Mouse (Mus musculus) heart, embryonic 14.5 days (tissue): ENCODE results near the gene Anln. TPM values are rescaled to one million over a fixed set of nuclear protein-coding genes. Genes with fewer than 3 reads are reported as not detected.
"Not testable (repeated sequence)": the region's sequence is repeated elsewhere in the genome, so short reads cannot be mapped to it uniquely, and the experiment has no call there.

Source experiments
- ATAC-seq: fragments of 200-750 bp; cut with Nextera tagmentation; 2 replicates; pipeline ENCODE4 v1.8.0; 2017; ENCODE audit warnings: low read depth, moderate TSS enrichment; ENCODE audit not compliant: insufficient number of reproducible peaks, insufficient read depth, low FRiP score
- H3K27ac ChIP-seq, 2 experiments: fragments of 200-500 bp in 1 of 2; fragments of 300-500 bp in 1 of 2; sonication (generic) in 1 of 2; replicated peaks in 1 of 2; 2 replicates each; pipeline ENCODE4 v1.5.1; 2012 to 2014; ENCODE audit warnings: low read depth in 2 of 2, low read length in 2 of 2, control low read depth in 1 of 2, mild to moderate bottlenecking in 1 of 2, mixed read lengths in 1 of 2; ENCODE audit not compliant: control insufficient read depth in 1 of 2, insufficient read depth in 1 of 2
- H3K27me3 ChIP-seq: fragments of 300-500 bp; sonication (generic); 2 replicates; pipeline ENCODE4 v1.6.1; 2014; ENCODE audit warnings: mild to moderate bottlenecking, low read length, control low read depth; ENCODE audit not compliant: control insufficient read depth, insufficient read depth
- H3K36me3 ChIP-seq: fragments of 300-500 bp; sonication (generic); 2 replicates; pipeline ENCODE4 v1.6.1; 2014; ENCODE audit warnings: mild to moderate bottlenecking, control low read depth, low read length, mixed read lengths; ENCODE audit not compliant: control insufficient read depth, insufficient read depth
- H3K4me1 ChIP-seq, 2 experiments: fragments of 200-500 bp in 1 of 2; fragments of 300-500 bp in 1 of 2; sonication (generic) in 1 of 2; 2 replicates each; pipeline ENCODE4 v1.6.1; 2012 to 2014; ENCODE audit warnings: low read length in 2 of 2, control low read depth in 1 of 2, mixed read lengths in 1 of 2; ENCODE audit not compliant: control insufficient read depth in 2 of 2, insufficient read depth in 2 of 2
- H3K4me2 ChIP-seq: fragments of 300-500 bp; sonication (generic); 2 replicates; pipeline ENCODE4 v1.6.1; 2014; ENCODE audit warnings: mild to moderate bottlenecking, low read length
- H3K4me3 ChIP-seq, 2 experiments: fragments of 200-500 bp in 1 of 2; fragments of 300-500 bp in 1 of 2; sonication (generic) in 1 of 2; 2 replicates each; pipeline ENCODE4 v1.5.1; 2012 to 2014; ENCODE audit warnings: low read length in 2 of 2, mild to moderate bottlenecking in 2 of 2, control low read depth in 1 of 2, low read depth in 1 of 2, moderate library complexity in 1 of 2; ENCODE audit not compliant: control insufficient read depth in 1 of 2, insufficient read depth in 1 of 2
- H3K9ac ChIP-seq: fragments of 300-500 bp; sonication (generic); 2 replicates; pipeline ENCODE4 v1.6.1; 2014; ENCODE audit warnings: mild to moderate bottlenecking, low read length
- H3K9me3 ChIP-seq: fragments of 300-500 bp; sonication (generic); 2 replicates; pipeline ENCODE4 v1.6.1; 2016; ENCODE audit warnings: low read length, control low read depth; ENCODE audit not compliant: control insufficient read depth
- WGBS: fragments of 180-500 bp; shearing (Covaris S2); extraction: QIAGEN DNeasy Blood & Tissue Kit; methylation state at CpG from one replicate; pipeline ENCODE4 v1.1.7; 2014; 5-methylcytosine and 5-hydroxymethylcytosine counted together
- polyA plus RNA-seq: library from polyadenylated mRNA; unstranded; fragments of >200 nt; fragmentation: Nextera tagmentation; extraction: Ambion mirVana; gene quantifications from 2 replicates; pipeline ENCODE4 v1.2.1, GENCODE M21; 2014

Anln gene
- polyA plus RNA-seq, 1 experiment from 2014 or later: 62.0 TPM

- WGBS: 93% methylated on average over 1 of the region's 1 CpGs
- H3K4me2 ChIP-seq: no peak overlapping the region
- peaks cover 10% of the 10 kb centered on the region for H3K9me3 ChIP-seq
- H3K27me3 ChIP-seq: no peaks in the 10 kb centered on the region
- no peak overlapping the region for H3K4me3 ChIP-seq
- ATAC-seq: no peak
- H3K4me1 ChIP-seq: no peaks in the 10 kb centered on the region
- no peak overlapping the region for H3K9ac ChIP-seq
- no peaks in the 10 kb centered on the region for H3K36me3 ChIP-seq
- H3K27ac ChIP-seq: no peak overlapping the region
Observed at GRCm38 (mm10) chr9:22319109-22319508, 69.9 kb downstream of the Anln start.

GRCm38 (mm10) chr9:22316047-22316446, 72.9 kb downstream of the Anln start:
- H3K9ac ChIP-seq, H3K4me1 ChIP-seq, H3K4me3 ChIP-seq, ATAC-seq, H3K27ac ChIP-seq, H3K4me2 ChIP-seq, H3K27me3 ChIP-seq, H3K36me3 ChIP-seq: not testable (repeated sequence)
- 77% methylated on average over 5 of the region's 5 CpGs for WGBS
- peaks cover 18% of the 10 kb centered on the region for H3K9me3 ChIP-seq

GRCm38 (mm10) chr9:22314066-22314465, 74.9 kb downstream of the Anln start:
- Histone ChIP-seq H3K9ac (no peak overlapping the region), H3K4me2 (no peak overlapping the region), H3K36me3 (no peaks in the 10 kb centered on the region), H3K9me3 (peaks cover 18% of the 10 kb centered on the region), H3K27ac (no peak overlapping the region), H3K27me3 (no peaks in the 10 kb centered on the region), H3K4me3 (no peak overlapping the region), H3K4me1 (no peaks in the 10 kb centered on the region)
- WGBS: 77% methylated on average over 3 of the region's 3 CpGs
- ATAC-seq: no peak

GRCm38 (mm10) chr9:22313218-22313617, 75.8 kb downstream of the Anln start:
- no peaks in the 10 kb centered on the region for H3K36me3 ChIP-seq
- no peak for ATAC-seq
- 77% methylated on average over 5 of the region's 5 CpGs for WGBS

GRCm38 (mm10) chr9:22309651-22310050, 79.3 kb downstream of the Anln start:
- H3K27me3 ChIP-seq: no peaks in the 10 kb centered on the region
- 0 out of 2 replicates have a peak, but pooled peaks cover 9% of the 10 kb centered on the region for H3K9me3 ChIP-seq
- no peak overlapping the region for H3K4me3 ChIP-seq
- no peak overlapping the region for H3K27ac ChIP-seq
- no peak overlapping the region for H3K9ac ChIP-seq
- H3K4me1 ChIP-seq: peaks cover 3 to 9% of the 10 kb centered on the region in 2 experiments
- no peak for ATAC-seq
- WGBS: 85% methylated on average over 5 of the region's 5 CpGs
- H3K36me3 ChIP-seq: peaks cover 7% of the 10 kb centered on the region
- H3K4me2 ChIP-seq: no peak overlapping the region

More at GRCm38 (mm10) chr9:22313218-22313617, 75.8 kb downstream of the Anln start:
- Histone ChIP-seq H3K9me3 (peaks cover 18% of the 10 kb centered on the region), H3K9ac (no peak overlapping the region), H3K4me1 (no peaks in the 10 kb centered on the region), H3K27ac (no peak overlapping the region), H3K4me2 (no peak overlapping the region), H3K27me3 (no peaks in the 10 kb centered on the region), H3K4me3 (no peak overlapping the region)

- 9% methylated on average over 9 of the region's 9 CpGs for WGBS
- Histone ChIP-seq H3K9ac (peak overlapping the region; percentile 93), H3K4me2 (peak overlapping the region; percentile 90), H3K27ac (peak overlapping the region in 1 of 2 experiments; percentile 11; a peak in 1 of 4 replicates), H3K4me3 (peak overlapping the region; percentile 69 to 86), H3K36me3 (peaks cover 24% of the 10 kb centered on the region), H3K9me3 (peaks cover 14% of the 10 kb centered on the region; the same call in 1 of the 2 replicates)
- H3K4me1 ChIP-seq, H3K27me3 ChIP-seq, ATAC-seq: not testable (repeated sequence)
Observed at GRCm38 (mm10) chr9:22307920-22308262, 81.1 kb downstream of the Anln start.

GRCm38 (mm10) chr9:22307156-22307919, 81.7 kb downstream of the Anln start, which contains the start of gene Zfp810:
Gene Zfp810 (minus strand): TSS chr9:22307648.
- peak within 1 kb of the TSS; percentile 31 to 47; a peak in 3 of 4 replicates for H3K27ac ChIP-seq
- peak within 1 kb of the TSS; percentile 69 to 86 for H3K4me3 ChIP-seq
- peak within 1 kb of the TSS; percentile 90 for H3K4me2 ChIP-seq
- H3K9ac ChIP-seq: peak within 1 kb of the TSS; percentile 93
- peaks cover 14% of the 10 kb centered on the region; the same call in 1 of the 2 replicates for H3K9me3 ChIP-seq
- peak; percentile 98 for ATAC-seq
- H3K4me1 ChIP-seq: peaks cover 3 to 9% of the 10 kb centered on the region in 2 experiments
- no peaks in the 10 kb centered on the region for H3K27me3 ChIP-seq
- under 1% methylated on average over 55 of the region's 56 CpGs for WGBS
- peaks cover 29% of the 10 kb centered on the region for H3K36me3 ChIP-seq
